Mouse (Mus musculus) CH12F3 (cell line): ENCODE measurements around the gene Mcm6.
"Not testable (repeated sequence)": the region's sequence is repeated elsewhere in the genome, so short reads cannot be mapped to it uniquely, and the experiment has no call there.

Experiments used
- in situ Hi-C: fragments of 300-500 bp; cut with MboI; formaldehyde crosslinking; loops from 2 replicates; pipeline ENCODE4 v1.14.3; 2020; ENCODE audit warnings: low sequenced_read_pairs

Gene Mcm6

GRCm38 (mm10) chr1:128337708-128338320 lies 21.6 kb downstream of the Mcm6 start:
- in situ Hi-C loops, result no loop called here

GRCm38 (mm10) chr1:128330313-128330712 lies 29.2 kb downstream of the Mcm6 start:
- in situ Hi-C loops, result no loop called here

- in situ Hi-C loops, result no loop called here
These were observed 31.2 kb downstream of the Mcm6 start, which contains the start of gene Lct for GRCm38 (mm10) chr1:128328218-128328617. Lct (minus strand) TSS chr1:128328318.

GRCm38 (mm10) chr1:128327165-128327564 lies 32.3 kb downstream of the Mcm6 start:
- in situ Hi-C loops, result no loop called here

- in situ Hi-C loops, result no loop called here
These were observed 34.7 kb downstream of the Mcm6 start for GRCm38 (mm10) chr1:128324776-128325175.

GRCm38 (mm10) chr1:128323026-128323643 lies 36.3 kb downstream of the Mcm6 start:
- in situ Hi-C loops, result no loop called here

- in situ Hi-C loops, result not testable (repeated sequence)
These were observed 40.2 kb downstream of the Mcm6 start for GRCm38 (mm10) chr1:128319266-128319665.

- in situ Hi-C loops, result no loop called here
These were observed 44.8 kb downstream of the Mcm6 start for GRCm38 (mm10) chr1:128314665-128315064.

GRCm38 (mm10) chr1:128309043-128309442 lies 50.4 kb downstream of the Mcm6 start:
- in situ Hi-C loops, result no loop called here

GRCm38 (mm10) chr1:128303900-128304299 lies 55.6 kb downstream of the Mcm6 start:
- in situ Hi-C loops, result no loop called here

- in situ Hi-C loops, result no loop called here
These were observed 63.5 kb downstream of the Mcm6 start for GRCm38 (mm10) chr1:128295717-128296528.

- in situ Hi-C loops, result no loop called here
These were observed 64.2 kb downstream of the Mcm6 start for GRCm38 (mm10) chr1:128295296-128295695.

- in situ Hi-C loops, result no loop called here
These were observed 65.9 kb downstream of the Mcm6 start for GRCm38 (mm10) chr1:128293524-128293923.

- in situ Hi-C loops, result no loop called here
These were observed 69.2 kb downstream of the Mcm6 start for GRCm38 (mm10) chr1:128290295-128290694.

- in situ Hi-C loops, result no loop called here
These were observed 74.3 kb downstream of the Mcm6 start for GRCm38 (mm10) chr1:128285136-128285535.

- in situ Hi-C loops, result no loop called here
These were observed 75.2 kb downstream of the Mcm6 start for GRCm38 (mm10) chr1:128284157-128284690.

GRCm38 (mm10) chr1:128282924-128283323 lies 76.5 kb downstream of the Mcm6 start:
- in situ Hi-C loops, result no loop called here

- in situ Hi-C loops, result no loop called here
These were observed 77.7 kb downstream of the Mcm6 start for GRCm38 (mm10) chr1:128281753-128282152.
